Mouse (Mus musculus) forebrain, embryonic 11.5 days (tissue): ENCODE measurements around the gene Tia1. TPM values are rescaled to one million over a fixed set of nuclear protein-coding genes. Genes with fewer than 3 reads are reported as not detected.

Experiments used
- ATAC-seq: fragments of 200-750 bp; cut with Nextera tagmentation; replicated peaks from 2 replicates; pipeline ENCODE4 v1.8.0; 2017; ENCODE audit warnings: moderate TSS enrichment; ENCODE audit not compliant: low FRiP score
- DNase-seq: peaks from one replicate; pipeline ENCODE4 v3.0.0-alpha.2; 2017; ENCODE audit warnings: low spot score
- H3K27ac ChIP-seq: fragments of 300-500 bp; sonication (generic); 2 replicates; pipeline ENCODE4 v1.5.1; 2014; ENCODE audit warnings: low read depth, low read length
- H3K27me3 ChIP-seq: fragments of 300-500 bp; sonication (generic); 2 replicates; pipeline ENCODE4 v1.6.1; 2014; ENCODE audit warnings: mild to moderate bottlenecking, low read length, mixed read lengths; ENCODE audit not compliant: control insufficient read depth, insufficient read depth
- H3K36me3 ChIP-seq: fragments of 300-500 bp; sonication (generic); 2 replicates; pipeline ENCODE4 v1.6.1; 2014; ENCODE audit warnings: mild to moderate bottlenecking, low read length, moderate library complexity, mixed read lengths; ENCODE audit not compliant: control insufficient read depth, insufficient read depth
- H3K4me1 ChIP-seq: fragments of 300-500 bp; sonication (generic); replicated peaks from 2 replicates; pipeline ENCODE4 v1.6.1; 2014; ENCODE audit warnings: low read length, mixed read lengths; ENCODE audit not compliant: control insufficient read depth, insufficient read depth
- H3K4me2 ChIP-seq: fragments of 300-500 bp; sonication (generic); 2 replicates; pipeline ENCODE4 v1.6.1; 2014; ENCODE audit warnings: low read depth, mild to moderate bottlenecking, low read length, moderate library complexity, mixed read lengths; ENCODE audit not compliant: severe bottlenecking
- H3K4me3 ChIP-seq: fragments of 300-500 bp; sonication (generic); 2 replicates; pipeline ENCODE4 v1.5.1; 2014; ENCODE audit warnings: low read depth, low read length
- H3K9ac ChIP-seq: fragments of 300-500 bp; sonication (generic); 2 replicates; pipeline ENCODE4 v1.6.1; 2014; ENCODE audit warnings: low read length
- H3K9me3 ChIP-seq: fragments of 300-500 bp; sonication (generic); 2 replicates; pipeline ENCODE4 v1.6.1; 2016; ENCODE audit warnings: low read length, mixed read lengths; ENCODE audit not compliant: control insufficient read depth
- WGBS: fragments of 180-500 bp; shearing (Covaris S2); extraction: QIAGEN DNeasy Blood & Tissue Kit; methylation state at CpG from one replicate; pipeline ENCODE4 v1.1.7; 2014; 5-methylcytosine and 5-hydroxymethylcytosine counted together
- polyA plus RNA-seq: library from polyadenylated mRNA; unstranded; fragments of >200 nt; fragmentation: Nextera tagmentation; extraction: Ambion mirVana; gene quantifications from 2 replicates; pipeline ENCODE4 v1.2.1, GENCODE M21; 2014

Tia1 gene
- polyA plus RNA-seq, 1 experiment from 2014 or later, result 307 TPM

- no peak overlapping the region for H3K4me3 ChIP-seq
- H3K27me3 ChIP-seq, result no peaks in the 10 kb centered on the region
- no peak for DNase-seq
- H3K4me2 ChIP-seq, result no peak overlapping the region
- H3K9ac ChIP-seq, result no peak overlapping the region
- no peak for ATAC-seq
- no peaks in the 10 kb centered on the region for H3K9me3 ChIP-seq
- H3K4me1 ChIP-seq, result no peaks in the 10 kb centered on the region
- WGBS, result 100% methylated on average over 1 of the region's 1 CpGs
- peaks cover 21% of the 10 kb centered on the region; the same call in 1 of the 2 replicates for H3K36me3 ChIP-seq
- no peak overlapping the region for H3K27ac ChIP-seq
Measured at GRCm38 (mm10) chr6:86393187-86393586, 10.8 kb upstream of the Tia1 start.

GRCm38 (mm10) chr6:86394078-86394720 is 9.8 kb upstream of the Tia1 start:
- peaks cover 19% of the 10 kb centered on the region; the same call in 1 of the 2 replicates for H3K36me3 ChIP-seq
- H3K4me1 ChIP-seq, result no peaks in the 10 kb centered on the region
- ATAC-seq, result no peak
- no peak overlapping the region for H3K4me3 ChIP-seq
- no peak overlapping the region for H3K4me2 ChIP-seq
- DNase-seq, result no peak
- no peaks in the 10 kb centered on the region for H3K27me3 ChIP-seq
- 94% methylated on average over 17 of the region's 17 CpGs for WGBS
- no peak overlapping the region for H3K9ac ChIP-seq
- no peak overlapping the region for H3K27ac ChIP-seq
- no peaks in the 10 kb centered on the region for H3K9me3 ChIP-seq

GRCm38 (mm10) chr6:86395021-86395420 is 9.0 kb upstream of the Tia1 start:
- Histone ChIP-seq H3K4me3 (no peak overlapping the region), H3K27ac (no peak overlapping the region), H3K4me2 (peak overlapping the region; percentile 79), H3K36me3 (peaks cover 17% of the 10 kb centered on the region; the same call in 1 of the 2 replicates), H3K4me1 (no peaks in the 10 kb centered on the region), H3K9me3 (no peaks in the 10 kb centered on the region), H3K9ac (no peak overlapping the region), H3K27me3 (no peaks in the 10 kb centered on the region)
- 87% methylated on average over 9 of the region's 9 CpGs for WGBS
- no peak for DNase-seq
- no peak for ATAC-seq

- H3K4me3 ChIP-seq, result peak overlapping the region; percentile 73
- ATAC-seq (no peak), DNase-seq (no peak)
- whole genome bisulfite sequencing, result 40% methylated on average over 10 of the region's 10 CpGs
- H3K9ac ChIP-seq, result peak overlapping the region; percentile 79
- H3K9me3 ChIP-seq, result no peaks in the 10 kb centered on the region
- H3K4me2 ChIP-seq, result peak overlapping the region; percentile 79
- H3K27me3 ChIP-seq, result no peaks in the 10 kb centered on the region
- H3K27ac ChIP-seq, result peak overlapping the region; percentile 81; the same call in 1 of the 2 replicates
- H3K4me1 ChIP-seq, result no peaks in the 10 kb centered on the region
- H3K36me3 ChIP-seq, result peaks cover 15% of the 10 kb centered on the region; the same call in 1 of the 2 replicates
Measured at GRCm38 (mm10) chr6:86395969-86396368, 8.1 kb upstream of the Tia1 start.

GRCm38 (mm10) chr6:86396581-86397256 is 7.3 kb upstream of the Tia1 start, which contains the start of gene Pcyox1:
Pcyox1 (minus strand) TSS chr6:86397154.
- H3K4me1 ChIP-seq, result no peaks in the 10 kb centered on the region
- ATAC-seq, result peak; percentile 95
- H3K27ac ChIP-seq, result peak within 1 kb of the TSS; percentile 81
- peak within 1 kb of the TSS; percentile 79 for H3K9ac ChIP-seq
- no peaks in the 10 kb centered on the region for H3K9me3 ChIP-seq
- peak within 1 kb of the TSS; percentile 73 for H3K4me3 ChIP-seq
- peak; percentile 93 for DNase-seq
- H3K36me3 ChIP-seq, result peaks cover 8% of the 10 kb centered on the region; the same call in 1 of the 2 replicates
- WGBS, result under 1% methylated on average over 51 of the region's 51 CpGs
- peak within 1 kb of the TSS; percentile 79 for H3K4me2 ChIP-seq
- H3K27me3 ChIP-seq, result no peaks in the 10 kb centered on the region

GRCm38 (mm10) chr6:86397257-86397980 is 6.6 kb upstream of the Tia1 start:
- ATAC-seq (no peak), DNase-seq (no peak)
- Histone ChIP-seq H3K4me1 (no peaks in the 10 kb centered on the region), H3K4me2 (peak overlapping the region; percentile 79), H3K9ac (peak overlapping the region; percentile 79), H3K9me3 (no peaks in the 10 kb centered on the region), H3K4me3 (peak overlapping the region; percentile 73), H3K36me3 (peaks cover 4% of the 10 kb centered on the region; the same call in 1 of the 2 replicates), H3K27me3 (no peaks in the 10 kb centered on the region), H3K27ac (no peak overlapping the region)
- 8% methylated on average over 14 of the region's 14 CpGs for WGBS

- H3K27me3 ChIP-seq, result no peaks in the 10 kb centered on the region
- H3K4me2 ChIP-seq, result no peak overlapping the region
- H3K27ac ChIP-seq, result no peak overlapping the region
- no peaks in the 10 kb centered on the region for H3K9me3 ChIP-seq
- ATAC-seq (no peak), DNase-seq (no peak)
- H3K4me3 ChIP-seq, result no peak overlapping the region
- WGBS, result 86% methylated on average over 2 of the region's 2 CpGs
- H3K4me1 ChIP-seq, result no peaks in the 10 kb centered on the region
- H3K9ac ChIP-seq, result no peak overlapping the region
- H3K36me3 ChIP-seq, result no peaks in the 10 kb centered on the region
Measured at GRCm38 (mm10) chr6:86398986-86399385, 5.0 kb upstream of the Tia1 start.

- DNase-seq (no peak), ATAC-seq (no peak)
- H3K27me3 ChIP-seq, result no peaks in the 10 kb centered on the region
- no peaks in the 10 kb centered on the region for H3K9me3 ChIP-seq
- no peaks in the 10 kb centered on the region for H3K4me1 ChIP-seq
- H3K4me3 ChIP-seq, result no peak overlapping the region
- WGBS, result 87% methylated on average over 2 of the region's 2 CpGs
- no peaks in the 10 kb centered on the region for H3K36me3 ChIP-seq
- no peak overlapping the region for H3K9ac ChIP-seq
- H3K27ac ChIP-seq, result no peak overlapping the region
- H3K4me2 ChIP-seq, result no peak overlapping the region
Measured at GRCm38 (mm10) chr6:86399995-86400394, 4.0 kb upstream of the Tia1 start.
